Mouse (Mus musculus): Measurements from ENCODE around the gene Tmem121b. TPM values are rescaled to one million over a fixed set of nuclear protein-coding genes. Genes with fewer than 3 reads are reported as not detected.

Tmem121b gene
- polyA plus RNA-seq, 1 experiment from 2014 or later: 0.65 TPM

Other genes with a start within 250 kb of the Tmem121b start
- 0.72 and 0.79 TPM in 2 replicates for gene D330020A13Rik, start 199.4 kb downstream of the Tmem121b start, polyA plus RNA-seq (2016; fragmentation: Nextera tagmentation; extraction: Ambion mirVana)
- 1.2 and 1.5 TPM in 2 replicates for gene B4galnt3, start 199.2 kb downstream of the Tmem121b start, polyA plus RNA-seq (2016; fragmentation: Nextera tagmentation; extraction: Ambion mirVana)
- gene Kdm5a, start 129.7 kb downstream of the Tmem121b start, polyA plus RNA-seq (2016; fragmentation: Nextera tagmentation; extraction: Ambion mirVana): 50.6 and 58.3 TPM in 2 replicates
- gene Ccdc77, start 129.4 kb downstream of the Tmem121b start, polyA plus RNA-seq (2016; fragmentation: Nextera tagmentation; extraction: Ambion mirVana): 23.9 and 26.8 TPM in 2 replicates
- 4.1 and 5.6 TPM in 2 replicates for gene Il17ra, start 30.6 kb downstream of the Tmem121b start, polyA plus RNA-seq (2016; fragmentation: Nextera tagmentation; extraction: Ambion mirVana)
- 19.4 and 22.9 TPM in 2 replicates for gene Hdhd5, start 37.5 kb upstream of the Tmem121b start, polyA plus RNA-seq (2016; fragmentation: Nextera tagmentation; extraction: Ambion mirVana)
- 4.8 and 6.4 TPM in 2 replicates for gene Cecr2, start 172.6 kb upstream of the Tmem121b start, polyA plus RNA-seq (2016; fragmentation: Nextera tagmentation; extraction: Ambion mirVana)

All from embryonic facial prominence, embryonic 12.5 days (tissue).